Mouse (Mus musculus): ENCODE measurements around the gene 4933428G20Rik. TPM values are rescaled to one million over a fixed set of nuclear protein-coding genes. Genes with fewer than 3 reads are reported as not detected.

Gene 4933428G20Rik
- polyA plus RNA-seq, 1 experiment from 2014 or later: 1.3 TPM

GRCm38 (mm10) chr11:97468639-97469287 is 31.4 kb downstream of the 4933428G20Rik start:
- 45% methylated on average over 14 of the region's 14 CpGs for WGBS
- Histone ChIP-seq H3K27me3 (no peaks in the 10 kb centered on the region), H3K9ac (no peak overlapping the region), H3K4me1 (replicated peaks) (no peaks in the 10 kb centered on the region), H3K4me3 (no peak overlapping the region), H3K4me2 (no peak overlapping the region), H3K9me3 (no peaks in the 10 kb centered on the region), H3K36me3 (peaks cover 61% of the 10 kb centered on the region), H3K27ac (replicated peaks) (no peak overlapping the region)
- ATAC-seq (ENCODE audit: low FRiP score, low read depth): peak; percentile 59

GRCm38 (mm10) chr11:97466444-97467160 is 33.5 kb downstream of the 4933428G20Rik start:
- no peaks in the 10 kb centered on the region for H3K9me3 ChIP-seq
- H3K4me1 ChIP-seq (replicated peaks): no peaks in the 10 kb centered on the region
- no peak overlapping the region for H3K4me2 ChIP-seq
- H3K9ac ChIP-seq: no peak overlapping the region
- no peak for ATAC-seq (ENCODE audit: low FRiP score, low read depth)
- 74% methylated on average over 10 of the region's 10 CpGs for WGBS
- no peak overlapping the region for H3K27ac ChIP-seq (replicated peaks)
- H3K36me3 ChIP-seq: peaks cover 55% of the 10 kb centered on the region
- no peaks in the 10 kb centered on the region for H3K27me3 ChIP-seq
- no peak overlapping the region for H3K4me3 ChIP-seq

DNA sequence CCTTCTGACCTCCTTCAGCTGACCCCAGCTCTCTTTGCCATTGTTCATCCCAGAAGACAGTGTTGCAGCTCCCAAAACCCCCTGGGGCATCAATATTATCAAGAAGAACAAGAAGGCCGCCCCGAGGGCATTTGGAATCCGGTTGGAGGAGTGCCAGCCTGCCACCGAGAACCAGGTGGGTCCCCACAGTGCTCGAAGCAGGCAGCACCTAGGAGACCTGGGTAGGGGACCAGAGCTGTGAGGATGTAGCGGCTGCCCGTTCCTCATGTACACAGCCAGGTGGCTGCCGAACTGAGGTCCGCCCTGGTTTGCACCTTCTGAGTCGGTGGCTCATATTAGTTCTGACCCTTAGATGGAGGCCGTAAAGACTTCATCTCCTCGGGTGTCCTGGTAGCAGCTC is 34.2 kb downstream of the 4933428G20Rik start:
- H3K4me3 ChIP-seq: no peak overlapping the region
- no peak overlapping the region for H3K27ac ChIP-seq (replicated peaks)
- 84% methylated on average over 12 of the region's 12 CpGs for WGBS
- no peak for ATAC-seq (ENCODE audit: low FRiP score, low read depth)
- H3K4me1 ChIP-seq (replicated peaks): no peaks in the 10 kb centered on the region
- no peaks in the 10 kb centered on the region for H3K9me3 ChIP-seq
- H3K9ac ChIP-seq: no peak overlapping the region
- H3K4me2 ChIP-seq: no peak overlapping the region
- H3K36me3 ChIP-seq: peaks cover 57% of the 10 kb centered on the region
- H3K27me3 ChIP-seq: no peaks in the 10 kb centered on the region

DNA sequence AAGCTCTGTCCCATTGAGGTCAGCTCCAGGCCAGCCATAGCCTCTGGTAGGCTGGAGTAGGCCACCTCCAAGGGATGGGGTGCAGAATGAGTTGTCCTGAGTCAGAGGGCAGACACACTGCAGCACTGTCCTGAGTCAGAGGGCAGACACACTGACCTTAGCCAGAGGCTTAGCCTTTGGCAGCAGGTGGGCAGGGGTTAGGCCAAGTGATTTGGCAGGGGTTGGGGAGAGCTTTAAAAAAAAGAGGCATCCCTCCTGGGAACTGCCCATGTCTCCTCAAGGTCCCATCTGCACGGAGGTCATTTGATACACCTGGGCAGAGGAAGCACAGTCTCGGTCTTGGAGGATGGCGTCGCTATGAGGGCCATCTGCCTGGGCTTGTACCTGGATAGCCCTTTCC is 36.1 kb downstream of the 4933428G20Rik start:
- Histone ChIP-seq H3K9me3 (no peaks in the 10 kb centered on the region), H3K27ac (replicated peaks) (no peak overlapping the region), H3K4me2 (no peak overlapping the region), H3K4me3 (no peak overlapping the region), H3K27me3 (no peaks in the 10 kb centered on the region), H3K36me3 (peaks cover 45% of the 10 kb centered on the region), H3K9ac (no peak overlapping the region), H3K4me1 (replicated peaks) (no peaks in the 10 kb centered on the region)
- no peak for ATAC-seq (ENCODE audit: low FRiP score, low read depth)
- WGBS: 97% methylated on average over 4 of the region's 4 CpGs

GRCm38 (mm10) chr11:97463166-97463565 is 37.0 kb downstream of the 4933428G20Rik start:
- no peaks in the 10 kb centered on the region for H3K4me1 ChIP-seq (replicated peaks)
- H3K4me2 ChIP-seq: no peak overlapping the region
- no peaks in the 10 kb centered on the region for H3K27me3 ChIP-seq
- no peak for ATAC-seq (ENCODE audit: low FRiP score, low read depth)
- no peak overlapping the region for H3K27ac ChIP-seq (replicated peaks)
- WGBS: 41% methylated on average over 33 of the region's 33 CpGs
- H3K36me3 ChIP-seq: peaks cover 53% of the 10 kb centered on the region
- H3K4me3 ChIP-seq: no peak overlapping the region
- no peaks in the 10 kb centered on the region for H3K9me3 ChIP-seq
- no peak overlapping the region for H3K9ac ChIP-seq

DNA sequence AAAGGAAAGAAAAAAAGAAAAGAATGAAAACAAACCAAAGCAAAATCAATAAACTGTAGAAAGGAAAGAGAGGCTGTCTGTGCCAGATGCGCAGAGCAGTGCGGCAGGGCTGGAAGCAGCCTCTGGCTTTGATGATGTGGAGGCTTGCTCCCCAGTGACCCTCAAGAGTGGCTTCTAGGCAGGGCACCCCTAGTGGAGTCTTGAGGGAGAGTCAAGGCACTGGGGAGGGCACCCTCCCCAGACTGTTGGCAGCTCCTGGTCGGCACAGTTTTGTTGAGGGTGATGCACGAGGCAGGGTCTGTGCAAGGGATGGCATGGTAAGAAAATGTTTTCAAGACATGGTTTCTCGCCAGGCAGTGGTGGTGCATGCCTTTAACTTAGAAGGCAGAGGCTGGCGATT is 37.6 kb downstream of the 4933428G20Rik start:
- H3K27ac ChIP-seq (replicated peaks): no peak overlapping the region
- ATAC-seq (ENCODE audit: low FRiP score, low read depth): no peak
- H3K9ac ChIP-seq: no peak overlapping the region
- no peak overlapping the region for H3K4me3 ChIP-seq
- no peaks in the 10 kb centered on the region for H3K9me3 ChIP-seq
- no peaks in the 10 kb centered on the region for H3K4me1 ChIP-seq (replicated peaks)
- no peak overlapping the region for H3K4me2 ChIP-seq
- H3K36me3 ChIP-seq: peaks cover 53% of the 10 kb centered on the region
- H3K27me3 ChIP-seq: no peaks in the 10 kb centered on the region
- 90% methylated on average over 6 of the region's 6 CpGs for WGBS

- no peaks in the 10 kb centered on the region for H3K27me3 ChIP-seq
- 87% methylated on average over 3 of the region's 3 CpGs for WGBS
- no peak overlapping the region for H3K27ac ChIP-seq (replicated peaks)
- no peak; the same call in 1 of the 2 replicates for ATAC-seq (ENCODE audit: low FRiP score, low read depth)
- no peak overlapping the region for H3K4me2 ChIP-seq
- no peak overlapping the region for H3K4me3 ChIP-seq
- H3K9me3 ChIP-seq: no peaks in the 10 kb centered on the region
- H3K36me3 ChIP-seq: peaks cover 49% of the 10 kb centered on the region
- H3K4me1 ChIP-seq (replicated peaks): no peaks in the 10 kb centered on the region
- no peak overlapping the region for H3K9ac ChIP-seq
Measured at GRCm38 (mm10) chr11:97461307-97461820, 38.8 kb downstream of the 4933428G20Rik start.

- H3K4me1 ChIP-seq (replicated peaks): peaks cover 17% of the 10 kb centered on the region
- H3K4me3 ChIP-seq: no peak overlapping the region
- no peaks in the 10 kb centered on the region for H3K9me3 ChIP-seq
- H3K4me2 ChIP-seq: no peak overlapping the region
- ATAC-seq (ENCODE audit: low FRiP score, low read depth): no peak
- H3K27me3 ChIP-seq: no peaks in the 10 kb centered on the region
- no peak overlapping the region for H3K9ac ChIP-seq
- no peak overlapping the region for H3K27ac ChIP-seq (replicated peaks)
- peaks cover 30% of the 10 kb centered on the region for H3K36me3 ChIP-seq
- WGBS: 83% methylated on average over 4 of the region's 4 CpGs
Measured at GRCm38 (mm10) chr11:97457120-97457519, 43.0 kb downstream of the 4933428G20Rik start.

GRCm38 (mm10) chr11:97451625-97452024 is 48.5 kb downstream of the 4933428G20Rik start:
- peaks cover 52% of the 10 kb centered on the region for H3K4me1 ChIP-seq (replicated peaks)
- no peaks in the 10 kb centered on the region for H3K9me3 ChIP-seq
- 92% methylated on average over 15 of the region's 15 CpGs for WGBS
- no peak for ATAC-seq (ENCODE audit: low FRiP score, low read depth)
- peak overlapping the region; percentile 68; the same call in 1 of the 2 replicates for H3K4me3 ChIP-seq
- H3K27me3 ChIP-seq: no peaks in the 10 kb centered on the region
- H3K9ac ChIP-seq: no peak overlapping the region
- H3K36me3 ChIP-seq: peaks cover 11% of the 10 kb centered on the region; the same call in 1 of the 2 replicates
- no peak overlapping the region for H3K27ac ChIP-seq (replicated peaks)
- peak overlapping the region; percentile 94 for H3K4me2 ChIP-seq

DNA sequence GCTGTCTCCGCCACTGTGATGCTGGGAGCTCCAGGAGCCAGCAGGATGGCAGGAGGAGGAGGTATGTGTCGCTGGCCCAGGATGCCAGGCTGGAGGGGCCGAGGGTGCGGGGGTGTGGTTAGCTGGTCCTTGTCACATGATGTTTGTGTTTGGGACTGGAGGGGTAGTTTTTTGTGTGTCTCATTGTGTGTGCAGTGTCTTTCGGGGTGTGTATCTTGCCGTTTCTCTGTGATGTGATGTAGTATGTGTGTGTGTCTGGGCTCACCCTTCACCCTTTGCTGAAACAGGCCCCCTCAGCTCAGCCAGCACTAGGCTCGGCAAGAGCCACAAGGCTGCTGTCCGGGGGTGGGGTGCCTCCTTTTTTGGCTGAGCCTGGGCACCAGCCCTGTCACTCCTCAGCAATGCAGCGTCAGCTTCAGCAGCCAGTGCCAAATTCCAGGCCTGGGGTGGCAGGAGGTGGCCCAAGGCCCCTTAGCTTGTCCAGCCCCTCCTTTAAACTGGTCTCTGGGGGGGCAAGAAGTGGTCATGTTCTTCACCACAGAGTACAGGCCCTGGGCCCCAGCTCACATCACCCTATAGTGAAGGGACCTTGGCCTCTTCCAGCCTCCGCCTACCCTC is 49.7 kb downstream of the 4933428G20Rik start:
- peaks cover 52% of the 10 kb centered on the region for H3K4me1 ChIP-seq (replicated peaks)
- peaks cover 7% of the 10 kb centered on the region; the same call in 1 of the 2 replicates for H3K36me3 ChIP-seq
- H3K4me3 ChIP-seq: peak overlapping the region; percentile 68
- H3K4me2 ChIP-seq: peak overlapping the region; percentile 94
- H3K9me3 ChIP-seq: no peaks in the 10 kb centered on the region
- 29% methylated on average over 10 of the region's 10 CpGs for WGBS
- peak overlapping the region; percentile 75 for H3K9ac ChIP-seq
- peak; percentile 53 for ATAC-seq (ENCODE audit: low FRiP score, low read depth)
- H3K27ac ChIP-seq (replicated peaks): peak overlapping the region; percentile 86
- no peaks in the 10 kb centered on the region for H3K27me3 ChIP-seq

- Histone ChIP-seq H3K36me3 (peaks cover 11% of the 10 kb centered on the region; the same call in 1 of the 2 replicates), H3K27me3 (no peaks in the 10 kb centered on the region)
Measured at GRCm38 (mm10) chr11:97449601-97450293, 50.4 kb downstream of the 4933428G20Rik start.

More at GRCm38 (mm10) chr11:97449601-97450293, 50.4 kb downstream of the 4933428G20Rik start:
- Histone ChIP-seq H3K4me2 (peak overlapping the region; percentile 94), H3K4me1 (replicated peaks) (peaks cover 52% of the 10 kb centered on the region), H3K9me3 (no peaks in the 10 kb centered on the region), H3K4me3 (peak overlapping the region; percentile 68), H3K27ac (replicated peaks) (peak overlapping the region; percentile 86), H3K9ac (peak overlapping the region; percentile 75)
- WGBS: 10% methylated on average over 15 of the region's 15 CpGs
- peak; percentile 87 for ATAC-seq (ENCODE audit: low FRiP score, low read depth)
